Mouse (Mus musculus) liver, postnatal 0 days (tissue): ENCODE data around the gene Ddx18.

ENCODE experiments used
- CTCF ChIP-seq: sonication (generic); IDR thresholded peaks from 2 replicates; pipeline ENCODE4 v1.5.1; 2016; ENCODE audit warnings: antibody characterized with exemption, low read depth
- EP300 ChIP-seq: IDR thresholded peaks from 2 replicates; pipeline ENCODE4 v1.6.1; 2016; ENCODE audit warnings: antibody characterized with exemption, low read depth, mild to moderate bottlenecking

- TF ChIP-seq EP300: no peak
- no peak for TF ChIP-seq CTCF
Measured at GRCm38 (mm10) chr1:121577491-121577890, 9.7 kb upstream of the Ddx18 start.
